22 mouse cellular contexts compared by ENCODE assay signal in the genomic region with DNA sequence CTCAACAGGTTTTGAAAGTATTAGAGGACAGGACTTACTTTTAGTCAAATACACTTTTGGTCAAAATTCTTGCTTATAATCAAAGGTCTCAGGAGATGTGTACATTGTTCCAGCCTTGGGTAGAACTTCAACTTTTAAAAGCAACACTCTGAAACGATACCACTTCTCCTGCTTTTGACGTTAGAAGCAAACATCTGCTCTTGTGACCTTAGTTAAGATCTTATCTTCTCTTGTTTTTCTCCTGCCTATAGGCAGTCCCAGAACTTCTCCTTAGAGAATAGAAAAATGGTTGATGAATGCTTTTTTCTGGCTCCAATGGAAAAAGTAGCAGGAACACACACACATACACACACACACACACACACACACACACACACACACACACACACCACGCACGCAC.
"Had no signal": no experiment of that assay in that cellular context is flagged by ENCODE, and none has a peak within 500 bp of the region (broad histone marks: within the 10 kb centered on the region; RNA-seq: fewer than 3 reads in every experiment).

No protein-coding gene starts in this region.

- DNase-seq: liver, embryonic 13.5 days; liver, postnatal 0 days; lung, adult 2 months; lung, postnatal 14 days; lung, postnatal 36 days; retina, postnatal 1 day; right cerebral cortex, adult 18-20 months; right cerebral cortex, postnatal 25 days; right cerebral cortex, postnatal 4 days; thymus, postnatal 25 days; thymus, postnatal 4 days had no signal

- H3K4me1 ChIP-seq: liver, embryonic 13.5 days; liver, embryonic 15.5 days; lung, embryonic 15.5 days; midbrain, embryonic 13.5 days; midbrain, embryonic 15.5 days; neural tube, embryonic 12.5 days; stomach, embryonic 15.5 days had no signal

- H3K9ac ChIP-seq: liver, embryonic 13.5 days; liver, embryonic 15.5 days; liver, postnatal 0 days; lung, embryonic 15.5 days; midbrain, embryonic 13.5 days; midbrain, embryonic 15.5 days; neural tube, embryonic 12.5 days; stomach, embryonic 15.5 days had no signal

- H3K27ac ChIP-seq: liver, embryonic 13.5 days; liver, embryonic 15.5 days; lung, embryonic 15.5 days; macrophage; midbrain, embryonic 13.5 days; midbrain, embryonic 15.5 days; neural tube, embryonic 12.5 days; stomach, embryonic 15.5 days; stomach, postnatal 0 days had no signal

- H3K36me3 ChIP-seq: liver, embryonic 13.5 days; liver, embryonic 15.5 days; lung, embryonic 15.5 days; midbrain, embryonic 13.5 days; midbrain, embryonic 15.5 days; neural tube, embryonic 12.5 days; stomach, embryonic 15.5 days had no signal

- H3K27me3 ChIP-seq: liver, embryonic 13.5 days; liver, embryonic 15.5 days; lung, embryonic 15.5 days; megakaryocyte, embryonic 14.5 days; midbrain, embryonic 13.5 days; midbrain, embryonic 15.5 days; neural tube, embryonic 12.5 days; stomach, embryonic 15.5 days had no signal

- H3K4me3 ChIP-seq: liver, embryonic 13.5 days; liver, embryonic 15.5 days; lung, embryonic 15.5 days; megakaryocyte, embryonic 14.5 days; midbrain, embryonic 13.5 days; midbrain, embryonic 15.5 days; neural tube, embryonic 12.5 days; stomach, embryonic 15.5 days had no signal

- H3K9me3 ChIP-seq: liver, embryonic 13.5 days; liver, embryonic 15.5 days; lung, embryonic 15.5 days; midbrain, embryonic 13.5 days; midbrain, embryonic 15.5 days; neural tube, embryonic 12.5 days; stomach, embryonic 15.5 days had no signal

- H3K4me2 ChIP-seq: liver, embryonic 13.5 days; liver, embryonic 15.5 days; lung, embryonic 15.5 days; midbrain, embryonic 11.5 days; midbrain, embryonic 13.5 days; midbrain, embryonic 15.5 days; neural tube, embryonic 12.5 days; stomach, embryonic 15.5 days had no signal

- ATAC-seq: liver, postnatal 0 days; lung, postnatal 0 days; midbrain, embryonic 13.5 days; midbrain, embryonic 15.5 days had no signal
